Mouse (Mus musculus): ENCODE data around the gene Cdc34.

Cdc34 gene

DNA sequence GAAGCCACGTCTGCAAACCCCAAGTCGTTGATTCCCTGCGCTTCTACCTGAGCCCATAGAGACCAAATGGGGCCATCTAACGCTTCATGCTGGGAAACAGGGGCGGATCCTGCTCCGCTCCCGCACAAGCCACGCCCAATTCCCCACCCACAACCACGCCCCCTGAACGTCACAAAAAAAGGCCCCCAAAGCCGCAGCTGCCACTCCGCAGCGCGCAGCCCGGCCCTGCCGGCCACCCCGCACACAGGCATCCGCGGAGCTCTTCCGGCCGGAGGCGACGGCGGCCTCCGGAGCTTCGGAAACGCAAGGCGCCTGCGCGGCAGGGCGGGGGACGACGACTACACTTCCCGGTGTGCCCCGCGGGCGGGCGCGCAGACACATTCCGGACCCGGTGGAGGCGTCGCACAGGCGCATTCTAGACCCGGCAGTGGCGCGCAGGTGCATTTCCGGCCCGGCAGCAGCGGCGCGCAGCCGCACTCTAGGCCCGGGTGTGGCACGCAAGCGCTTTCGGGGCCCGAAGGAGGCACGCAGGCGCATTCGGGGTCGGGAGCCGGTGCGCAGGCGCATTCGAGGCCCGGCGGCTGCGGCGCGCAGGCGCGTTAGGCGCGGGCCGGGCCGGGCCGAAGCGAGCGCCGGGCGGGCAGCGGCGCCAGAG, at the start of gene Cdc34:
TSS of gene Cdc34 (plus strand) at position 605 of the 655 bp plus-strand sequence.
- peak; percentile 100 for DNase-seq (ENCODE audit: low spot score)

DNA sequence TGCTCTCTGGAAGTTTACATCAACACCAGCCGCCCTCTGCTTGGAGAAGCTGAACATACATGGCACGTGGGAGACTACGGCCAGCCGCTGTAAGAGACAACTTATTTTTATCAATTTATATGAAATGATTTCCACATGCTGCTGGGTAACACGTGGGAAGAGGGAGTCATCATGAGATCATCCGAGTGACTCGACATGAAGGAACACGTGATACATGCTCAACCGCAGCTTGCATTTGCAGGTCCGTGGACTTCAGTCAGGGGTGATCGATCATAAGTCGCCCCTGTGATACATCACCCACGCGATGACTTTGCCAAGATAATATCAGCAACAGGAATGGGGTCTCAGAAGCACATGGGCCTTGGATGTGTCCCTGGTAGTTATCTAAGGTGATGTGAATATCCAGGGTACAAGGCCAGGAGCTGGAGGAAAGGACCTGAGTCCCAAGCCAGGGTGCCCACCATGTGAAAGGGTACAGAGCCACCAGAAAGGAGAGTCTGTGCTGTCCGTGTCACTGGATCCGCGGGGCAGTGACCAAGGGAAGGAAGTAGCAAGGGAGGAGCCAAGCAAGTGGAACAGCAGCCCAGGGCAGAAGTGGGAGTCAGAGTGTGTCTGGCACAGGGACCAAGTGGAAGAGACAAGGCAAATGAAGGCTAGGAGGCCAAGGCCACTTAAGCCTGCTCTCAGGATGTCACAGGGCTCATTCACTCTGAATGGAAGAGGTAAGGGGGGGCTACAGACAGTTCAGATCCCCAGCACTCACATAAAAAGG, 48.8 kb upstream of the Cdc34 start:
- no peak for DNase-seq (ENCODE audit: low spot score)

DNA sequence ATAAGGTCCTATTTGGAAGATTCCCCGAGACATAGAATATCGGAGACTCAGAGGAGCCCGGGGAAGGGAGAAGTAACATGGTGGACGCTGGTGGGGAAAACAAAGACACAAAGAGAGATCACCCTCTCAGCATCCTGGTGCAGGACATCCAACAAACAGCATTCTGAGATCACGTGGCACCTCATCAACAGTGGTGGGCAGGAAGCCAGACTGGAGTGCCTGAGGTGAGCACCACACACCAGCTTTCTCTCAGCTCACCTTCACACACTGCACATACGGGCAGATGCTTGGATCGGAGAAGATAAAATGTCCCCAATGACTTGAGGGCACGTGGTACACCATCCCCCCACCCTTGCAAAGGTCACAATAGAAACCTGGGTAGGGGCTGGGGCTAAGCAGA, 45.7 kb upstream of the Cdc34 start:
- DNase-seq (ENCODE audit: low spot score): no peak

DNA sequence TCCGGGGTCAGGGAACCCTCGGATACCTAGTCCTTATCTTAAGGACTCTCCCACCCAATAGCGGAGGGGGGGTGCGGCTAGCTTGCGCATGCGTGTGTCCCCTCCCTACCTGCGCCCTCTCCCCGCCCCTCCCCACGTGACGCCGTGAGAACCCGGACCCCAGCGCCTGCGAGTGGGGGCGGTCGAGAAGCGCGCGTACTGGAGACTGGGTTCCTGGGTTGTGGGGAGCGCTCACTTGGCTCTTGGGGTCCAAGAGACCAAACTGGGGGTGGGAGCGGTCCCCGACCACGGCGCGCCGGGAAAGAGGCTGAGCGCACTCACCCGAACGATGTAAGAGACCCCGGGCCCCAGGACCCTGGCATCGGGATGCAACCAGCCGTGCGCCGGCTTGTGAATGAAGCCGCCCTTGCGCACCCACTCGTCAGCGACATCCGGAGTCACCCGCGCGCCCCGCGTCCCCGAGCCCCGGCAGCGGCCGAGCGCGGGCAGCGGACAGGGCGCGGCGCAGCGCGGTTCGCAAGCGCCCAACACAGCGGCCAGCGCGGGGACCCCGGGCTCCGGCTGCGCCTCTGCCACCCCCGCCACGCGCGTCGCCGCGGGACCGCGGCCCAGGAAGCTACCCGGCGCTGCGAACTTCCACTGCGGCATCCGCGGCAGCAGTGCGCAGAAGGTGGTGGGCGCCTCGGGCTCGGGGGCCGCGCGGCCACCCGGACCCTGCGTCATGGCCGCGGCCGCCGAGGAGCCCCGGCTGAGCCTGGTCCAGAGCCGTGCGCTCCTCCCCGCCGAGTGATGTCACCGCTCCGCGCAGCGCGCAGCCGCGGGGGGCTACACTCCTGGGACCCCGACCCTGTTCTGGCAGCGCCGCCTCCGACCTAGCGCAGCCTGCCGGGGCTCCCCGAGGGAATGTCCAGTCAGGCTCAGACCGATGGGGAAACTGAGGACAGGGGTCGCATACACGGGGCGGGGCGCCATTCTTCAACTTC, 44.6 kb upstream of the Cdc34 start, which contains the start of gene Shc2:
TSS of gene Shc2 (minus strand) at position 791 of the 983 bp plus-strand sequence.
- DNase-seq (ENCODE audit: low spot score): peak; percentile 77

DNA sequence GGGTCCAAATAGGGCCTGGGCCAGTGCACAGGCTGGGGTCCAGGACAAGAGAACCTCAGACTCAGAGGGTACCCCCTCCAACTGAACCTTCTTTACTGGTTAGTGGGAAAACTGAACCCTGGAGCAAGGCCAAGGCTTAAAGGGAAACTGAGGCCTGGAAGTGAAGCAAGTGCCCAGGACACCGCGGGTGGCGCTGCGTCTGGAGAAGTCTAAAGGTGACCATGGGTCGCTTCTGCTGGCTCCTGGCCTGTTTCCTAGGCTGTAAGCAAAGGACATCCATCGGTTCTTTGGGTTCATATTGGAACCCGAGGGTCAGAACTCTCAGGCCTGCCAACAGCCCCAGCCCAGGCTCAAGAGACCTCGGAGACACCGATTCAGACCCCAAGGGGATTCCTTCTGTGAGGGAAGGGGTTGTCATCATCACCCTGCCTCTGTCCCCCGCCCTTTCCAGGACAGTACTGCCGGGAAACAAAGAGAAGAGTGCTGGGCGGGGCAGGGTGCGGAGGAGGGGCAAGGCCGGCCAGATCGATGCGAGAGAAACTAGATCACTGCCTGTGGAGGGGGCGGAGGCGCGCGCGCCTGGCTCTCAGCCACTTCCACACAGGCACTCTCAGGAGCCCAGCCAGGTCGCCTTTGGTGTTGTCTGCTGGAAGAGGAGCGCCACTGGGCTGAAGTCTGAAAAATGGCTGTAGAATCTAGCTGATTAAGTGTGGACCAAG, 43.4 kb upstream of the Cdc34 start:
- peak; percentile 65 for DNase-seq (ENCODE audit: low spot score)

DNA sequence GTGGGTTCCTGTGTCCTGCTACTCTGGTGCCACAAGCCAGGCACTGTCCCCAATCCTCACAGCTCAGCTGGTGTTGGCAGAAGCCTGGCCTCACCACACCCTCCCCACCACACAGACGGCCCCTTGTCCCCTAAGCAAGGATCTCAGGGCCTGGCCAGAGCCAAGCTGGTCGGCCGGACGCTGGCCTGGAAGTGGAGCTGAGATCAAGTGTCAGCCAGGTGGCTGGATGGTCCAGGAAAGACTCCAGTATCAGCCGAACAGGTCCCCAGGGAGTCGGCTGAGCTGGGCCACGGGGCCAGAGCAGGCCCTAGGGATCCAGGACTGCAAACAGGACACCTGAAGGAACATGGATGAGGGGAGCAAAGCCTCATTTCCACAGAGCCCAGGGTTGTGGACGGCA, 36.3 kb upstream of the Cdc34 start, which contains the start of gene Odf3l2:
TSS of gene Odf3l2 (minus strand) at position 28 of the 400 bp plus-strand sequence.
- no peak for DNase-seq (ENCODE audit: low spot score)

DNA sequence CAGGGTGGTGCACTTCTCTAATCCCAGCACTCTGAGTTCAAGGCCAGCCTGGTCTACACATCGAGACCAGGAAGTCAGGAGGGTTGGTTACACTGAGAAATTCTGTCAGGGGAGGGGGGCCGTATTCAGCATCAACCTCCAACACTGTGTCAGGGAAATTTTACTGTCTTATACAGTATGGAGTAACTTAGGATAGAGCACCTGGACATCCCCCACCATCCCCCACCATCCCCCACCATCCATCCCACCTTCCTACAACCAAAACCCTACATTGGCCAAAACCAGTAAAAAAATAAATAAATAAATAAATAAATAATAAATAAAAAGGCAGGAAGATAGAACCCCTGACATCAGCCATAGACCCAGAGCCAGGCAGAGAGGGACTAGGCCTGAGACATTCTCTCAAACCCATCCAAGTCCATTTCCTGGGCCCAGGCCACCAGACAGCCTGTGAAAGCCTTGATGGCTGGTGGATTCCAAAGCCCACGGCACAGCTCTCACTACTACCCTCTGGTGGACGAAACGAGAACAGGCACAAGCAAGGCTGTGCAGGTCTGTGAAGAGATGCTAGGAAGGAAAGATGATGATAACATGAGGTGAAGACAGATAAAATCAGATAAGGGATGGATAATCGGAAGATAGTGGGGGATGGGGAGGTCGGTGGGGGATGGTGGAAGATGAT, 32.8 kb upstream of the Cdc34 start:
- peak; percentile 88 for DNase-seq (ENCODE audit: low spot score)

DNA sequence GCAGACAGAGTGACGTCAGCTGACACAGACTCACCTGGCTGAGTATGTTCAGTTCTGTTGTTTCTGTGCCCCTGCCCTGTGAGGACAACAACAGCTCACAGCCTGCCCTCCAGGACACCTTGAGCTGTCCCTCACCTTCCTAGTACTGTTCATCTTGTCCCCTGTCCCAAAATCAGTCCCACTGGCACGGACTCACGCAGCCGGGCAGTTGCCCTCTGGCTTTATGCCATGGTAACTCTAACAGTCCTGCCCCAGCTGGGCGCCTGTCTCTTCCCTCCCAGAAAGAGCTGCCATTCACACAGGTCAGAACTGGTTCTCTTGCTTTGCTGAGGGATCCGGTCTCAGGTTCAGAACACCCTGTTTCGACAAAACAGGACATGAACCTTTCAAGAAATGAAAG, 29.2 kb upstream of the Cdc34 start:
- no peak for DNase-seq (ENCODE audit: low spot score)

DNA sequence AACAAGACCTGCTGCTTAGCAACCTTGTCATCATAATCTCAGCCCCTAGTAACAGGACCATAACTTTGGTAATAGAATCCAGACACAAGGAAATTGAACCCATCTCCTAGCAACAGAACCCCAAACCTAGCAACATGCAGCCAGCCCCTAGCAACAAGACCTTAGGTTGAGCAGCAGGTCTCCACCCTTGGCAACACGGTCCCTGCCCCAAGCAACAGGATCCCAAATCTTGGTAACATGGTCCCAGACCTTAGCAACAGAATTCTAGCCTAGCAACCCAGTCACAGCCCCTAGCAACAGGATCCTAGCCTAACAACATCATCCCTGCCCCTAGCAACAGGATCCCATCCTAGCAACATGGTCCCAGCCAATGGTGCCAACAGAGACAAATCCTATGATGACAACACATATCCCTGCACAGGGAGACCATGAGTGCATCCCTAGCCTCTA, 27.0 kb upstream of the Cdc34 start:
- peak; percentile 61 for DNase-seq (ENCODE audit: low spot score)

DNA sequence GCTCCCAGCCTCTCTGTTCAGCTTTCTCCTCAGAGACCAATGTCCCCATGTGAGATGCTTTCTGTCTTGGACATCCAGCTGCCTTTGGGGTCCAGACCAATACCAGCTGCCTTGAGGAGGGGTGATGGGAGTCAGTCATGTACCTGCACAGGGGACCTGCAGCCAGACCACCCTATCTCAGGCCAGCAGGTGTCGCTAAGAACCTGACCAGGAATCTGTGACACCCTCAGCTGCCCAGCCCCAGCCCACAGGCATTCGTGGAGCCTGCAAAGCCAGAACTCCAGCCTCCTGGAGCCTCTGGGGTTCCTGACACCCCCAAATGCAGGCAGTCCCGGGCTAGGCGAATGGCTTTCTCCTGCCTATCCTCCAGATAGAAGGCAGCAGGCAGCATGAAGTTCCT, 23.2 kb upstream of the Cdc34 start:
- DNase-seq (ENCODE audit: low spot score): no peak

DNA sequence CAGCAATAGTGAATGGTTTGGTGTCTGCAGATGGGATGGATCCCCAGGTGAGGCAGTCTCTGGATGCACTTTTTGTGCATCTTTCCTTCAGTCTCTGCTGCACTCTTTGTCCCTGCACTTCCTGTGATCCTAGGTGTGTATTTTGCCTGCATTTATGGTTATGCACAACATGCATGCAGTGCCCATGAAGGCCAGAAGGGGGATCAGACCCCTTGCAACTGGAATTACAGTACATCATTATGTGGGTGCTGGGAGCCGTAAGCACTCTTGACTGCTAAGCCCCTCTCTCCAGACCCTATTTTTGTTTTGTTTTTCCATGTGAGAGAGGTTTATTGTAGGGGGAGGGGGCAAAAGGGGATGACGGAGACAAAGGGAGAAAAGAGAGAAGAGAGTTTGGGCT, 21.7 kb upstream of the Cdc34 start:
- no peak for DNase-seq (ENCODE audit: low spot score)

DNA sequence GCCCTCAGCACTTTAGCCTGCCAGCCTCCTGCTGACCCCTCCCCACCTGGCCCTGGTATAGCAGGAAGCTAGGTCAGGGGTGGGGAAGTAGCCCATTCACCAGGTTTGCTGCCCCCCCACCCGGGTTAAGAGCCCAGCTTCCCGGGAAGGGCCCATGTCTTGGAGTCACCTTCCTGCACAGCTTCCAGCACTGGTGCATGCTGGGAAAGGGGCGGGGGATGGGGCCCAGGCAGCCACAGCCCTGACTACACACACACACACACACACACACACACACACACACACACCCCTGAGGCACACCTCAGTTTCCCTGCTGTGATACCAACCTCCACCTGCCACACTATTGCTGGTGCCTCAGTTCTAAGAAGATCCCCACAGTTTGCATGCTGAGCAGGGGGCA, 20.1 kb upstream of the Cdc34 start:
- no peak for DNase-seq (ENCODE audit: low spot score)

DNA sequence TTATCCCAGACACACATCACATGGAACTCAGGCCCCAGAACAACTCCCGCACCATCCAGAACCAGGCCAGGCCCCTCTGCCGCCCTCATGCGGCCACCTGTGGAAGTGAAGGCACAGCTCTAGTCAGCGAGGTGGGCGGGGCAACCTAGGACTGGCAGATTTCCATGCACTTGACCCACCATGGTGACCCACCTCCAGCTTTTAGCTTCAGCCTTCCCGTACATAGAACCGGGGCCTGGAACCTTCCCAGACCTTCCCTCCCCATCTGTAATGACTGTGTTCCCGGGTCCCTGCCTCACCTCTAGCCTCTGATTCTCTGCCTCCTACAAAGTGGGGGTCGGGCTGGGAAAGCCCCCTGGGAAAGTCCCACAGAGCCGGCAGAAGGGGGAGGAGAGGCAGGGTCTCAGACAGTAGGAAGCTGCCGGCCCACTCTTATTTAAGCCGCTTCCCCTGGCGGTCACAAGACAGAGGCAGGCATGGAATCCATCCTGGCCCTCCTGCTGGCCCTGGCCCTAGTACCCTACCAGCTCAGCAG, 17.8 kb upstream of the Cdc34 start, which contains the start of gene Madcam1:
TSS of gene Madcam1 (plus strand) at position 429 of the 535 bp plus-strand sequence.
- DNase-seq (ENCODE audit: low spot score): peak; percentile 63

DNA sequence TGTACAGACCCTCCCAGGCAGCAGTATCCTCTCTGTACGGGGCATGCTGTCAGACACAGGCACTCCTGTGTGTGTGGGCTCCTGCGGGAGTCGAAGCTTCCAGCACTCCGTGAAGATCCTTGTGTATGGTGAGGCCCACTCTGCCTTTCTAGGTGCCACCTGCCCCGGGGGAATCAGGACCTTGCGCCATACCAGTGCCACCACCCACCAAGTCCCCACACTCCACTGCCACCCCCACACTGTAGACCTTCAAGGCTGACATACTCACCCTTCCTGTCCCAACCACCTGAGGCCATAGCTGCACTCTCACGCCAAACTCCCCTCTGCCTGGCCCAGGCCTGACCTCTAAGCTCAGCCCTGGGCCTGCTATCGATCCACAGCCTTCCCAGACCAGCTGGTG, 16.9 kb upstream of the Cdc34 start:
- DNase-seq (ENCODE audit: low spot score): no peak

DNA sequence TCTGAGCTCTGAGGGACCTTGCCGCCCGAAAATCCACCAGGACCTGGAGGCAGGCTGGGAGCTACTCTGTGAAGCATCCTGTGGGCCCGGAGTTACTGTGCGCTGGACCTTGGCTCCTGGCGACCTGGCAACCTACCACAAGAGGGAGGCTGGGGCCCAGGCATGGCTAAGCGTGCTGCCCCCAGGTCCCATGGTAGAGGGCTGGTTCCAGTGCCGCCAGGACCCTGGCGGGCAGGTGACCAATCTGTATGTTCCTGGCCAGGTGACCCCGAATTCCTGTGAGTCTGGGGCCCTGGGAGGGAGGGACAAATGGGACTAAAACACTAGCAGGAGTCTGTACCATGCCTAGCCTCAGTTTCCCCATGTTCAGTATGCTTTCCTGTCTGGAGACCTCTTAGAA, 15.5 kb upstream of the Cdc34 start:
- DNase-seq (ENCODE audit: low spot score): no peak

DNA sequence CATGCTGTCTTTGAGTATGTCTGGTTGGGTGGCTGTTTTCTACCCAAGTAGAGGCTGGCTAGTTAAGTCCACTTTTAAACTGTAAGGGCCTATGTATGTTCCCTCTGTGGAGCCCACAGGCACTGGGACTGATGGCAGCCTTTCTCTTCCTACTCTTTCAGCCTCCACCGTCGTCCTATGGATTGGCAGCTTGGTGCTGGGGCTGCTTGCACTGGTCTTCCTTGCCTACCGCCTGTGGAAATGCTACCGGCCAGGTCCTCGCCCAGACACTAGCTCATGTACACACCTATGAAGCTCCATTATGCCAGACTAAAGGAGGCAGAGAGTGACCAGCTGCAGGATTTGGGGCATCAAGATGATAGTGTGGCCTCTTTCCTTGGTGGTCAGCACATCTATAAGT, 13.9 kb upstream of the Cdc34 start:
- no peak for DNase-seq (ENCODE audit: low spot score)

DNA sequence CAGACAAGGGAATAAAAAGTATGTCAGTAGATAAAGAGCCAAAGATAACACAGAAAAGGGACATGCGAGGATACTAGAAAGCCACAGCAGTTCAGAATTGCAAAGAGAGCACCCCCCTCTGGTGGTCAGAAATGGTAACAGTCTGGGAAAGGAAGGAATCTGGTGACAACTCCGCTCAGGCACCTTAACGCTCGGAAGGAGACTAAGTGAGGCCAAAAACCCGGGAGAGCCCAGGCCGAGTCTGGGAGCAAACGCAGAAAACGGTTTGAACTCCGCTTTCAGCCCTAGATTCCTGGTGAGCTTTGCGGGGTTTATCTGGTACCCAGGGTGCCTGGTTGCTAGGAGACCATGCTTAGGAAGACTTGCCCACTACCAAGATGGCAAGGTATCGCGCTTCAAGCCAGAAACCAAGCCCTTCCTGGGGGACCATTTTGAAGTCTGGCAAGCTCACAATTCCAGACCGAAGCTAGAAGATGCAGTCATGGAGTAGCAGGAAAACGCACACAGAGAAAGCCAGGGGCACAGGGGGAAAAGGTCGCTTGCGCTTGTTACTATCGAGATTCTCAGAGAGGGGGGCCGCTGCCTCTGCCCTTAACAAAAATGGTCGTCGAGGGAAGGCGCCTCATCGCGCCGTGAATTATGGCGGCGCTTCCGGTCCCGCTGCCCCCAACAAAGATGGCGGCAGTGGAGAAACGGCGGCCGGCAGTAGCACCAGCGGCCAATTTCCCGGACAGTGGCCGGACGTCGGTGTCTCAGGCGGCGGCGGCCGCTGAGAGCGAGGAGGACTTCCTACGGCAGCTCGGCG, 13.0 kb upstream of the Cdc34 start, which contains the start of gene Tpgs1:
TSS of gene Tpgs1 (plus strand) at position 599 of the 805 bp plus-strand sequence.
- DNase-seq (ENCODE audit: low spot score): peak; percentile 95

DNA sequence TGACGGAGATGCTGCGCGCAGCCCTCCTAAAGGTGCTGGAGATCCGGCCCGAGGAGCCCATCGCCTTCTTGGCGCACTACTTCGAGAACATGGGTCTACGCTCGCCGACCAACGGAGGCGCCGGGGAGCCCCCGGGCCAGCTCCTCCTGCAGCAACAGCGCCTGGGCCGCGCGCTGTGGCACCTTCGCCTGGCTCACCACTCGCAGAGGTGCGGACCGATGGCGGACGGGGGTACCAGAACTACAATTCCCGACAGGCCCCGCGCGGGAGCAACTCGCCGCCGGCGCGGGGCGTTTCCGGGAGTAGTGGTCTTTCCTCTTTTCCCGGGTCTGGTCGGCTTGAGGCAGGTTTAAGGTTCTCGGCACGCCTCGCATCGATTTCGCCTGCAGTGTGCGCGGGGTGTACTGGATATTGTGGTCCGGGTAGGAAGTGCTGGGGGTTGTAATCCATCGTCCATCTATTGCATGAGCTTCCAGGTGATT, 12.4 kb upstream of the Cdc34 start:
- peak; percentile 82 for DNase-seq (ENCODE audit: low spot score)
